Mouse (Mus musculus): ENCODE data around the gene Gm28845. TPM values are rescaled to one million over a fixed set of nuclear protein-coding genes. Genes with fewer than 3 reads are reported as not detected.

Gene Gm28845
- polyA plus RNA-seq, 1 experiment from 2014 or later: not detected

DNA sequence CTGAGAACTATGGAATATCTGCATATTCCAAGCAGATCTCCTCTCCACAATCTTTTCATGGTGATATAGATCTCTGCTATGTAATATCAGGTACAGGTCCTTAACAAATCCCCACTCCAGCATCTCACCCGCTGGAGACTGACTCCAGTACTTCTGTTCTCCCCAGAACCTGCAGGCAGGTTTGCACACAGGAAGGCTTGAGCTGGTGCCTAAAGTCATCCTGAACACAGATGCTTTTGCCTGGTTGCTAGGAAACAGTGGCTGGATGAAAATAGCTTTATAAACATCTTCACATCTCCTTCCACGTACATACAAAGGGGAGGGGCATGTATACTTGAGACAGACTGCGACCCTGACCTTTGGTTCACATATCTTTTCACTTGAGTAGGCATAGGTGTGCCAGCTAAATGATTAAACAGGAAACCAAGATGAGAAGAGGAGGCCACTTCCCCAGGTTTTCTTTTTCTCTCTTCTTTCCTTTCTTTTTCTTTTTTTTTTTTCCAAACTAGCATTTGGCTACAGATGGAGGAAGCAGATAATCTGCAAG lies 10.3 kb upstream of the Gm28845 start:
- Histone ChIP-seq H3K4me3 (replicated peaks) (no peak overlapping the region), H3K27ac (no peak overlapping the region), H3K9me3 (no peaks in the 10 kb centered on the region), H3K4me1 (no peaks in the 10 kb centered on the region), H3K4me2 (no peak overlapping the region), H3K36me3 (no peaks in the 10 kb centered on the region), H3K27me3 (replicated peaks) (no peaks in the 10 kb centered on the region), H3K9ac (no peak overlapping the region)
- no peak for ATAC-seq (ENCODE audit: insufficient read depth, low FRiP score, low read depth)
- WGBS: 52% methylated on average over 3 of the region's 3 CpGs

DNA sequence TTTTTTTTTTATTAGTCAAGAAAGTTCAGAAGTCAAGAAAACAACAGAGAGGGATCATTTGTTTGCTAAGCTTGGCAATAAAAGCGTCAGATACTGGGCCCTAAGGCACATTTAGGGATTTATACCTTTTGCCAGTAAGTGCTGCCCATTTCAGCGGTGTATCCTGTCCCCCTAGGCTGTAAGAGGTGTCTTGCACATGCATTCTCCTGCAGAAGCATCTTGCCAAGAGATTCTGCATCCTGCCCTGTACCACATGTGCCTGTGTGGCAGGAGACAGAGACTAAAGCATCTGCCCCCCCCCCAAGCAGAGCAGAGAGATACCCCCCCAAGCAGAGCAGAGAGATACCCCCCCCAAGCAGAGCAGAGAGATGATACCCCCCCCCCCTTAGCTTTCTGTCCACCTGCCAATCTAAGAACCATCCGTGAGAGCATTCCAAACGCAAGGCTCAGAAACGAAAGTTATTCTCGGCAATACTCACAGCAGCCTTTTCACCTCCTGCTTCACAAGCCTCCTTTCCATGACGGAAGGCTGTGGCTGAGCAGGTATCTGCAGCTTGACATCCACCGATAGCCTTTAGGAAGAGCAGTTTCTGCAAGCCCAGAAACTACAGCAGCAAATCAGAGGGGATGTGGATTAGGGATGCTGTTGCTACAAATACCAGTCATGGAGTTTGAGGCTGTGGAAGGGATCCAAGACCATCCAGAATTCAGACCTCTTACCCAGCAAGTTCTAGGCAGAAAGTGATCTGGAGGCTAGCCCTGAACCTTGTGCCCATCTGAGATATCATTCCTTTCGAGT lies 3.4 kb upstream of the Gm28845 start, which contains the start of gene D630023F18Rik:
Gene D630023F18Rik (minus strand): TSS at position 641 of the 799 bp plus-strand sequence.
- H3K9ac ChIP-seq: no peak within 1 kb of the TSS
- ATAC-seq (ENCODE audit: insufficient read depth, low FRiP score, low read depth): no peak

DNA sequence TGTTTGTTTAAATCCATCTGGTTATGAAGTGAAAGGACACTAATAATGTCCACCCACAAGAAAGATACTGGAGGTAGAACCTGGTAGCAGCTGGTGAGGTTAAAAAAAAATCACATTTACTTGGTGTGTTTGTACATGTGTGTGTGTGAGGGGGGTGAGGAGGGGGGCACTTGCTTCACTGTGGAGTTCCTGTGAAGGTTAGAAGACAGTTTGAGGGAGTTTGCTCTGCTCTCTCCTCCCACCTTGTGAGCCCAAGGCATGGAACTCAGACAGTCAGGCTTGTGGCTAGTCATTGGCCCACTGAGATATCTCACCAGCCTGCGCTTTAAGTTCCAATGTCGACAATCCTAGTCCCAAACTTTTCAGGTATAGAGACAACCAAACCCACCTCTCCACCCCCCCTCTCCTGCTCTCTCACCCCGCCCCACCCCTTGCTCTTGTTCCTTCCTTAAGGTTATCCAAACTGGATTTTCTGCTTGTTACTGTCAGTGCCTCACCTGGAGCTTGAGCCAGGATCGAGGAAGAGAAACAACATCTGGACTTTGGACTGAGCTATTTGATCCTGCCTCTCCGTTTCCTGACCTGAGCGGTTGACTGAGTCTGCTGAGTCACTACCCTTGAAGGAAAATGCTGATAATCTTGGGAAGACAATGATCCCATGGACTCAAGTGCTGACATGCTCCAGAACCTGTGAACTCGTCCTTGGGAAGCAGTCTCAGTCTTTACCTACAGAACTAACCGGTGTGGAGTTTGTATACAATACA lies 1.0 kb downstream of the Gm28845 start:
- no peak overlapping the region for H3K4me3 ChIP-seq (replicated peaks)
- peak; percentile 85 for ATAC-seq (ENCODE audit: insufficient read depth, low FRiP score, low read depth)
- no peaks in the 10 kb centered on the region for H3K27me3 ChIP-seq (replicated peaks)
- no peak overlapping the region for H3K4me2 ChIP-seq
- no peaks in the 10 kb centered on the region for H3K9me3 ChIP-seq
- H3K4me1 ChIP-seq: no peaks in the 10 kb centered on the region
- H3K9ac ChIP-seq: no peak overlapping the region
- peak overlapping the region; percentile 71 for H3K27ac ChIP-seq
- WGBS: 46% methylated on average over 8 of the region's 8 CpGs
- no peaks in the 10 kb centered on the region for H3K36me3 ChIP-seq

More for the DNA sequence above, 3.4 kb upstream of the Gm28845 start, which contains the start of gene D630023F18Rik:
- Histone ChIP-seq H3K27me3 (replicated peaks) (no peaks in the 10 kb centered on the region), H3K4me2 (peak within 1 kb of the TSS; percentile 25; the same call in 1 of the 2 replicates), H3K4me3 (replicated peaks) (peak within 1 kb of the TSS; percentile 22; the same call in 1 of the 2 replicates), H3K27ac (no peak within 1 kb of the TSS), H3K4me1 (no peaks in the 10 kb centered on the region), H3K36me3 (no peaks in the 10 kb centered on the region), H3K9me3 (no peaks in the 10 kb centered on the region)
- 28% methylated on average over 9 of the region's 9 CpGs for WGBS

DNA sequence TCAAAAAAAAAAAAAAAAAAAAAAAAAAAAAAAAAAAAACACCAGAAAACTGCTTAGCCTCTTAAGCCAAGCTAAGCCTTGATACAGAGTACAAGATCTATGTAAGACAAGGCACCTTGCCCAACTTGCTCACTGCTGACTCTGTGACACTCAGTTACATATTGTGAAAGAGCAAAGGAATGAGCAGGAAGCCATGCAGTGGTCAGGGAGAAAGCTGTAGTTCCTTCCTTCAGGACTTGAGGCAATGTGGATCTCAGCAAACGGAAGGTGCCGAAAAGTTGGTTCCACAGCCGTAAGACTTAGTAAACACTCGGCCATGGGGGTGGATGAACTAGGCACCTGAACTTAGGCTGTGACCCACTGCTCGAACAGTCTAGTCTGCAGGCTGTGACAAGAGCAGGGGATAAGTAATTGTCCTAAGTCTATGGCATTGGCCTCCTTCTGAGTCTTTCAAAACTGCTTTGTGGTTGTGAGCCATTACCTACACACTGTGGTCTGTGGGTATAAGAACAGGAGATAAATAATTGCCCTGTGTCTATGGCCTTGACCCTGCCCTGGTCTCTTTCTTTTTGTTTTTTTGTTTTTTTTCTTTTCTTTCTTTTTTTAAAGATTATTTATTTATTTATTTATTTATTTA lies 5.7 kb downstream of the Gm28845 start:
- 0 out of 2 replicates have a peak, but pooled peaks cover 3% of the 10 kb centered on the region for H3K4me1 ChIP-seq
- no peak overlapping the region for H3K4me2 ChIP-seq
- no peak overlapping the region for H3K4me3 ChIP-seq (replicated peaks)
- H3K9me3 ChIP-seq: no peaks in the 10 kb centered on the region
- no peak for ATAC-seq (ENCODE audit: insufficient read depth, low FRiP score, low read depth)
- WGBS: 87% methylated on average over 5 of the region's 5 CpGs
- H3K27me3 ChIP-seq (replicated peaks): no peaks in the 10 kb centered on the region
- no peaks in the 10 kb centered on the region for H3K36me3 ChIP-seq
- H3K9ac ChIP-seq: no peak overlapping the region
- no peak overlapping the region for H3K27ac ChIP-seq

DNA sequence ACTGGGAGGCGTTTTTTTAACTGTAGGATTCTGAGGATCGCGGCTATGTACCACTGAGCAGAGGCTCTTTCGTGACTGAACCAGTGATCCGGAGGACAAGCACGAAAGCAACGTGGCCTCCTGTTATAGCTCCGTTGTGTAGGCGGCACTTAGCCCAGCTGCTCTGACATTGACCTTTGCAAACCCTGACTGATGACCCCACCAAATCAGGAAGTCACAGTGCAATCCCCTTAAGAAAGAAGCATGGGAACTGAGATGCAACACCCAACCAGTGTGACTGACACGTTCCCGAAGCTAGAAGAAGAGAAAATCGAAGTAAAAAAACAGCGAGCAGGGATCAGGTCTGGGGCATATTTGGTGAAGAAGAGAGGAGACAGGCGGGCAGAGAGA lies 6.6 kb downstream of the Gm28845 start:
- Histone ChIP-seq H3K4me1 (0 out of 2 replicates have a peak, but pooled peaks cover 3% of the 10 kb centered on the region), H3K9ac (no peak overlapping the region), H3K27me3 (replicated peaks) (no peaks in the 10 kb centered on the region), H3K36me3 (no peaks in the 10 kb centered on the region), H3K27ac (no peak overlapping the region), H3K4me3 (replicated peaks) (no peak overlapping the region), H3K9me3 (no peaks in the 10 kb centered on the region), H3K4me2 (peak overlapping the region; percentile 33)
- ATAC-seq (ENCODE audit: insufficient read depth, low FRiP score, low read depth): no peak
- 50% methylated on average over 14 of the region's 14 CpGs for WGBS

DNA sequence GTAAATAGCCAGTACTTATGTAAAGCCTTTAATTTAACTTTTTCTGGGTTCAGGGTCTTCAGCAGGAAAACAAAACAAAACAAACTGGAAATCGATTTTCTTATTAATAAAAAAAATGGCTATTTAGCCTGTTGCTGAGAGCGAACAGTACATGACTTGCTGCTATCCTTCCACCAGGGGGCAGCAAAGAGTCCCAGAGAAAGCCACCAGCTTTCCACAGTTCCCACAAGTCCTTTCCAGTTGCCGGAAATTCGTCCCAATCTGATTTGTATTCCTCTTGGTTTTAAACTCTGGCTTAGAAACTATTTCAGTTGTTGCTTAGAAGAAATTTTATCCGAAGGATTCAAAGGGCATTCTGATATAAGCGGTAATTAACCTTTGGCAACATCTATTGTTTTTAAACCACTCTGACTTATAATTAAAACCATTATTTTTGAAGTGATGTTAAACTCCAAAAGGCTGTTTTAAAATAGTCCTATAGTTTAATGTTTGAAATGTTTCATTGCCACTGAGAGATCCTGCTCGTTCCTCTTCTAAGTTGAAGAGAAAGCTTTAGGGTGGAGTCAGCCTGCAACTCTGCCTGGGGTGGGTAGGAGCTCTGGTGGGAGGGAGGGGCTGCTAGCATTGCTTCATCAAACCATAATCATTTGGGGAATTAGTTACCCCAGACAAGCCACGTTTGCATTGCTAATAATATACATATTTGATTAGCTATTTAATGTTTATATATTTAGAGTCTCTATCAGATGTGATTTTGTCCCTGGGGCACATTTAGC lies 7.1 kb downstream of the Gm28845 start:
- Histone ChIP-seq H3K27ac (no peak overlapping the region), H3K4me3 (replicated peaks) (no peak overlapping the region), H3K4me2 (peak overlapping the region; percentile 33), H3K9ac (no peak overlapping the region), H3K9me3 (no peaks in the 10 kb centered on the region), H3K4me1 (0 out of 2 replicates have a peak, but pooled peaks cover 3% of the 10 kb centered on the region), H3K36me3 (no peaks in the 10 kb centered on the region), H3K27me3 (replicated peaks) (no peaks in the 10 kb centered on the region)
- peak; percentile 71; the same call in 1 of the 2 replicates for ATAC-seq (ENCODE audit: insufficient read depth, low FRiP score, low read depth)
- 10% methylated on average over 8 of the region's 8 CpGs for WGBS

DNA sequence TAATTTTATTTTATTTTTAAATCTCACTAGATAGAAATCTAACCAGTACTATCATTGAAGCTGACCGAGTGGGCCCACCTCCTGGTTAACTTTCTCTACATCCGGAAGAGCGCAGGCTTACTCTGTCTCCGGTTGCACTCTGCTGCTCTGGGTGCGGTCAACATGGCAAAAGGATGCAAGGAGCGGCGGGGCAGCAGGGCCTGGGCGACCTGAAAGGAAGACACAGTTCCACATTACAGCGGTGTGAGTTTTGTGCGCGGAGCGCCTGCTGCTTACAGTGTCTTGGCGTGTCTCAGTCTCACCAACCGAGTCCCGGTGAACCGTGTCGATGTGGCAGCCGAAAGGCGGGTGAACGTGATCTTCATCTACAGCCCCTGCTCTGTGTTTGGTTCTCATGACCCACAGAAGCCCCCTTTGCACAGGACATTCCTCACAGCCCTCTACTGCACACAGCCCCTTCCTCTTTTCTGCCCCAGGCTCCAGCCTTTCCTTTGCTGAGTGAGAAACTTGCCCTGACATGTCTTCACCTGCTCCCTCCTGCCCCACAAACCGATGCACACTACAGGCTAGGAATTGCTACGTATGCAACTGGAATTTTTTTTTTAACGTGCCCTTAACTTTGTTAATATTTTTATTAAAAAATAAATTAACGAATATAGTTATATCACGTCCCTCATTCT lies 9.5 kb downstream of the Gm28845 start:
- H3K4me1 ChIP-seq: 0 out of 2 replicates have a peak, but pooled peaks cover 3% of the 10 kb centered on the region
- no peak for ATAC-seq (ENCODE audit: insufficient read depth, low FRiP score, low read depth)
- H3K9ac ChIP-seq: no peak overlapping the region
- H3K27me3 ChIP-seq (replicated peaks): no peaks in the 10 kb centered on the region
- 72% methylated on average over 25 of the region's 25 CpGs for WGBS
- no peak overlapping the region for H3K4me2 ChIP-seq
- no peaks in the 10 kb centered on the region for H3K9me3 ChIP-seq
- H3K36me3 ChIP-seq: no peaks in the 10 kb centered on the region
- H3K4me3 ChIP-seq (replicated peaks): no peak overlapping the region
- H3K27ac ChIP-seq: no peak overlapping the region

DNA sequence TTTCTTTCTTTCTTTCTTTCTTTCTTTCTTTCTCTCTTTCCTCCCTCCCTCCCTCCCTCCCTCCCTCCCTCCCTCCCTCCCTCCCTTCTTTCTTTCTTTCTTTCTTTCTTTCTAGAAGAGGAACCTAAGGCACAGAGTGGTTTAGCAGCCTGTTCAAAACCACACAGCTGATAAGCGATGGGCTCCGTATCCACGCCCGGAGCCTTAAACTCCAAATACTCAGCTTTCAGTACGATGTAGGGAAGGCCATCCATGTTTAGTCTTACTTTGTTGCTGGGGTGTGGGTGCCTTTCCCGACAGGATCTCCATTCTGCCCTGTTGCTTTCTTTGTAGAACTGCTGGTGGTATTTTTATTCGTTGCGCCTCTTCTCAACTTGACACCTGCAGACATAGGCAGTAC lies 10.2 kb downstream of the Gm28845 start:
- Histone ChIP-seq H3K9me3 (no peaks in the 10 kb centered on the region), H3K4me2 (no peak overlapping the region), H3K27ac (no peak overlapping the region), H3K27me3 (replicated peaks) (no peaks in the 10 kb centered on the region), H3K9ac (no peak overlapping the region), H3K36me3 (no peaks in the 10 kb centered on the region), H3K4me3 (replicated peaks) (no peak overlapping the region), H3K4me1 (0 out of 2 replicates have a peak, but pooled peaks cover 3% of the 10 kb centered on the region)
- ATAC-seq (ENCODE audit: insufficient read depth, low FRiP score, low read depth): no peak
- WGBS: 88% methylated on average over 8 of the region's 8 CpGs

DNA sequence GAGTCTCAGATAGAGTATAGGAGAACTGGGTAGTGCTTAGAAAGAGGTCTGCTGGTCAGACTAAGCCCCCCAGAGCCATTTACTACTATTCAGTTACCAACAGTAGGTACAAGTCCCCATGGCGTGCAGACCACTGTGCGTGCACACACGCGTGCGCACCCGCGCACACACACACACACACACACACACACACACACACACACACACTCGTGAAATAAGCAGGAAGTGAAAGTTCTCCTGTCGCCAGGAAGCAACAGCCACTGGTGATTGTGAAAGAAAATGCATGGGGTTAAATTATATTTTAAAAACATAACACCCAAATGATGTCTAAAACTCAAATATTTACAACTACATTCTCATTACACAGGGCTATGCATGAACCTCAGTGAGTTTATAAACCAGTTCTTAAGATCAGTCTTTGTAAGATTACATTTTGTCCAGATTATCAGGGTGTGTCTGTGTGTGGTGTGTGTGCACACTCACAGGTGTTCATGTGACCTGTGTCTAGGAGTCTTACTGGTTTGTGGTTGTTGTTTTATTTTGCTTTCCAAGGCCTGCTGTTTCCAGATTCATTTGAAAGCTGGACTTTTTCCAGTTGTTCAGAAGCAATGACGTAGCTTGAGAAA lies 11.6 kb downstream of the Gm28845 start:
- Histone ChIP-seq H3K27ac (no peak overlapping the region), H3K36me3 (no peaks in the 10 kb centered on the region), H3K4me2 (no peak overlapping the region), H3K4me3 (replicated peaks) (no peak overlapping the region), H3K4me1 (0 out of 2 replicates have a peak, but pooled peaks cover 3% of the 10 kb centered on the region), H3K27me3 (replicated peaks) (no peaks in the 10 kb centered on the region), H3K9ac (no peak overlapping the region), H3K9me3 (no peaks in the 10 kb centered on the region)
- WGBS: 86% methylated on average over 10 of the region's 10 CpGs
- ATAC-seq (ENCODE audit: insufficient read depth, low FRiP score, low read depth): no peak

DNA sequence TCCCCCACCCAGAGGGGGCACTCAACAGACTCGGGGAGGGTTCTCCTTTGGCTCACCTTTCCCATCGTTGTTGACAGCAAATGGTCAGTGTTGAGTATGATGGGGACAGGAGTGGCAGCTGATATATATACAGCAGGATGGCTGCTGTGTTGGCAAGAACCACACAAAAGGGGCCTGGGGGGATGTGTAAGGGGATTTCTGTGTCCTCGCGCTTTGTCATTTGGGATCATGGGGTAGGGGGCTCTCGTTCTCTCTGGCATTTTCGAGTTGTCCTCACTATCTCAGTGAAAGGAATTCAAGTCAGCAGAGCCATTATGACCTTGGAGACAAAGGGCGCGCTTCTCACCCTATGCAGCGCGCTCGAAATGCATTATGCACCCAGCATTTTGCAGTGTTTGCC lies 16.1 kb downstream of the Gm28845 start, which contains the start of gene Cryga:
Gene Cryga (minus strand): TSS at position 101 of the 400 bp plus-strand sequence.
- Histone ChIP-seq H3K27ac (no peak within 1 kb of the TSS), H3K36me3 (no peaks in the 10 kb centered on the region), H3K9me3 (no peaks in the 10 kb centered on the region), H3K4me2 (no peak within 1 kb of the TSS), H3K9ac (no peak within 1 kb of the TSS), H3K4me1 (no peaks in the 10 kb centered on the region), H3K4me3 (replicated peaks) (no peak within 1 kb of the TSS), H3K27me3 (replicated peaks) (no peaks in the 10 kb centered on the region)
- 86% methylated on average over 11 of the region's 11 CpGs for WGBS
- ATAC-seq (ENCODE audit: insufficient read depth, low FRiP score, low read depth): no peak

All from stomach, embryonic 15.5 days (tissue).